Mouse (Mus musculus) liver, postnatal 0 days (tissue): ENCODE data around the gene Cuzd1. TPM values are rescaled to one million over a fixed set of nuclear protein-coding genes. Genes with fewer than 3 reads are reported as not detected.

Experiments used
- ATAC-seq: fragments of 200-750 bp; cut with Nextera tagmentation; 2 replicates; pipeline ENCODE4 v1.8.0; 2017; ENCODE audit warnings: mild to moderate bottlenecking, moderate library complexity
- DNase-seq: peaks from one replicate; pipeline ENCODE4 v3.0.0-alpha.2; 2016
- H3K27ac ChIP-seq: fragments of 300-500 bp; sonication (generic); 2 replicates; pipeline ENCODE4 v1.5.1; 2014; ENCODE audit warnings: antibody characterized with exemption, moderate library complexity, mild to moderate bottlenecking, low read depth
- H3K27me3 ChIP-seq: fragments of 300-500 bp; sonication (generic); 2 replicates; pipeline ENCODE4 v1.6.1; 2014; ENCODE audit warnings: low read length, control low read depth, mixed read lengths; ENCODE audit not compliant: insufficient read depth
- H3K36me3 ChIP-seq: fragments of 300-500 bp; sonication (generic); replicated peaks from 2 replicates; pipeline ENCODE4 v1.6.1; 2014; ENCODE audit warnings: mild to moderate bottlenecking, control low read depth, low read length, moderate library complexity, mixed read lengths; ENCODE audit not compliant: insufficient read depth
- H3K4me1 ChIP-seq: fragments of 300-500 bp; sonication (generic); 2 replicates; pipeline ENCODE4 v1.6.1; 2014; ENCODE audit warnings: antibody characterized with exemption, mild to moderate bottlenecking, control low read depth; ENCODE audit not compliant: insufficient read depth
- H3K4me2 ChIP-seq: fragments of 300-500 bp; sonication (generic); 2 replicates; pipeline ENCODE4 v1.6.1; 2014; ENCODE audit warnings: low read depth, mild to moderate bottlenecking, low read length, moderate library complexity, mixed read lengths
- H3K4me3 ChIP-seq: fragments of 300-500 bp; sonication (generic); 2 replicates; pipeline ENCODE4 v1.5.1; 2014; ENCODE audit warnings: low read depth, low read length
- H3K9ac ChIP-seq: fragments of 300-500 bp; sonication (generic); replicated peaks from 2 replicates; pipeline ENCODE4 v1.6.1; 2014; ENCODE audit warnings: mild to moderate bottlenecking, moderate library complexity
- H3K9me3 ChIP-seq: fragments of 300-500 bp; sonication (generic); 2 replicates; pipeline ENCODE4 v1.6.1; 2016; ENCODE audit warnings: mild to moderate bottlenecking, control low read depth, low read length, mixed read lengths
- CTCF ChIP-seq: sonication (generic); IDR thresholded peaks from 2 replicates; pipeline ENCODE4 v1.5.1; 2016; ENCODE audit warnings: antibody characterized with exemption, low read depth
- EP300 ChIP-seq: IDR thresholded peaks from 2 replicates; pipeline ENCODE4 v1.6.1; 2016; ENCODE audit warnings: antibody characterized with exemption, low read depth, mild to moderate bottlenecking
- WGBS: fragments of 180-500 bp; shearing (Covaris S2); extraction: QIAGEN DNeasy Blood & Tissue Kit; methylation state at CpG from one replicate; pipeline ENCODE4 v1.1.7; 2014; ENCODE audit not compliant: insufficient replicate concordance; 5-methylcytosine and 5-hydroxymethylcytosine counted together
- polyA plus RNA-seq: library from polyadenylated mRNA; unstranded; fragments of >200 nt; fragmentation: Nextera tagmentation; extraction: Ambion mirVana; gene quantifications from 2 replicates; pipeline ENCODE4 v1.2.1, GENCODE M21; 2015

The Cuzd1 gene
- polyA plus RNA-seq, 1 experiment from 2014 or later: not detected

DNA sequence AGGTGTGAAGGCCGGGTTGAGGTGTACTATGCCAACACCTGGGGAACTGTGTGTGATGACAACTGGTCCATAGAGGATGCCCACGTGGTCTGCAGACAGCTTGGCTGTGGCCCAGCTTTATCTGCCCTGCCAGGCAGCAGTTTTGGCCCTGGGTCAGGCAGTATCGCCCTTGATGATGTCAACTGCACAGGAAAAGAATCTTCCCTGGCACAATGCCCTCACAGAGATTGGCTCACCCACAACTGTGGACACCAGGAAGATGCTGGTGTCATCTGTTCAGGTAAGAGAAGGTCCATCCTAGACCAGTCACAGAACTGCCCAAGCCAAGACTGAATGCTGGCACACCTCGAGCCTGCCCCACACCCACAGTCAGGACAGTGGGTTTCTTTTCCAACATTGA lies 56.2 kb downstream of the Cuzd1 start:
- Histone ChIP-seq H3K4me3 (no peak overlapping the region), H3K9me3 (no peaks in the 10 kb centered on the region), H3K27ac (no peak overlapping the region), H3K27me3 (no peaks in the 10 kb centered on the region), H3K4me1 (no peaks in the 10 kb centered on the region), H3K9ac (no peak overlapping the region), H3K36me3 (no peaks in the 10 kb centered on the region), H3K4me2 (no peak overlapping the region)
- TF ChIP-seq EP300: no peak
- TF ChIP-seq CTCF: no peak
- DNase-seq (no peak), ATAC-seq (no peak)
- WGBS: 68% methylated on average over 4 of the region's 4 CpGs

DNA sequence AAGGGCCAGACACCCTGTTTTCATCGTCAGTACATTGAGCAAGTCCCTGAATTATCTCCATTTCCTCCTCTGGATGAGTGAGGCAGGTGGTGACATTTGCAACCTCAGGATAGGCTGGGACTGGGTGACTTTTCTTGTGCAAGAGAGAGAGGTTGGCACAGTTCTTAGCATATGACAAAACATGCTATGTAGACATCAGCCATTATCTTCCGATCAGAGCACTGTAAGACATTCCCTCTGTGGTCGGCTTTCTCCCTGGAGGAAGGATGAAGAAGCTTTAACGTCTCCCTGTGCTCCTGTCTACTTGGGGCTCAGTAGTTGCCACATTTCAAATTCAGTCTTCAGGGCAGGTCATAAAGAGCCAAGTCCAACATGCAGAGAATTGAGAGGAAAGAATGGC lies 57.8 kb downstream of the Cuzd1 start:
- Histone ChIP-seq H3K4me3 (no peak overlapping the region), H3K4me2 (no peak overlapping the region), H3K4me1 (no peaks in the 10 kb centered on the region), H3K9me3 (no peaks in the 10 kb centered on the region), H3K9ac (no peak overlapping the region), H3K36me3 (no peaks in the 10 kb centered on the region), H3K27me3 (no peaks in the 10 kb centered on the region), H3K27ac (no peak overlapping the region)
- TF ChIP-seq EP300: no peak
- no peak for TF ChIP-seq CTCF
- ATAC-seq: no peak
- DNase-seq: no peak
- 75% methylated on average over 4 of the region's 4 CpGs for WGBS

DNA sequence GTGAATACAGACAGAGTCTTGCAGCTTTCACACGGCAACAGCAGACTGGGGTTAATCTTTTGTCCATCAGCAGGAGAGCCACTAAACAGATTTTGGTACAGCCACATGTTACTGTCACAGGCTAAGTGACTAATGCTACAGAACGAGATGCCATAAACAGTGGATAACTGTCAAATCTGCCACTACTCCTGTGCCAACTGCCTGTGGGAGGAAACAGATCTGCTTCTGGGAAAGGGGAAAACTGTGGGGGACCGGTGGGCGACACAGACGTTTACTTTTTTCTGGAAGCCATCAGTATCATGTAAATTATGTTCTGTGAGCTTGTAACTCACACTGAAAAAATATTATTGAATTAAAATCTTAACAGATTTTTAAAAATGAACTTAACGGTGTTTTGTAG lies 61.1 kb downstream of the Cuzd1 start:
- H3K9me3 ChIP-seq: no peaks in the 10 kb centered on the region
- H3K27ac ChIP-seq: no peak overlapping the region
- no peak overlapping the region for H3K9ac ChIP-seq
- no peak for TF ChIP-seq CTCF
- no peak for TF ChIP-seq EP300
- no peaks in the 10 kb centered on the region; the same call in 1 of the 2 replicates for H3K4me1 ChIP-seq
- 68% methylated on average over 6 of the region's 6 CpGs for WGBS
- no peak for ATAC-seq
- DNase-seq: no peak
- no peaks in the 10 kb centered on the region for H3K27me3 ChIP-seq
- no peak overlapping the region for H3K4me2 ChIP-seq
- no peak overlapping the region for H3K4me3 ChIP-seq
- no peaks in the 10 kb centered on the region for H3K36me3 ChIP-seq

Other genes starting within 250 kb of the Cuzd1 start
- gene 4933402N03Rik, start 176.0 kb downstream of the Cuzd1 start, polyA plus RNA-seq: not detected in 2 replicates
- not detected in 2 replicates for gene 5430419D17Rik, start 147.9 kb downstream of the Cuzd1 start, polyA plus RNA-seq
- not detected in 2 replicates for gene Fam24b, start 7.2 kb upstream of the Cuzd1 start, polyA plus RNA-seq
- not detected in 2 replicates for gene Fam24a, start 11.6 kb upstream of the Cuzd1 start, polyA plus RNA-seq
- 4.7 and 5.6 TPM in 2 replicates for gene 2310057M21Rik, start 40.5 kb upstream of the Cuzd1 start, polyA plus RNA-seq
- 19.5 and 20.4 TPM in 2 replicates for gene Pstk, start 48.8 kb upstream of the Cuzd1 start, polyA plus RNA-seq
- 4.8 and 5.4 TPM in 2 replicates for gene Ikzf5, start 88.2 kb upstream of the Cuzd1 start, polyA plus RNA-seq
- 27.1 and 28.2 TPM in 2 replicates for gene Acadsb, start 88.3 kb upstream of the Cuzd1 start, polyA plus RNA-seq
- not detected in 2 replicates for gene Hmx3, start 220.6 kb upstream of the Cuzd1 start, polyA plus RNA-seq
- not detected in 2 replicates for gene Hmx2, start 226.5 kb upstream of the Cuzd1 start, polyA plus RNA-seq
- 65.9 and 67.0 TPM in 2 replicates for gene Bub3, start 237.9 kb upstream of the Cuzd1 start, polyA plus RNA-seq